Mouse (Mus musculus): ENCODE measurements around the gene Pif1. TPM values are rescaled to one million over a fixed set of nuclear protein-coding genes. Genes with fewer than 3 reads are reported as not detected.

Gene Pif1
- polyA plus RNA-seq, 1 experiment from 2014 or later = 11.8 TPM

- Histone ChIP-seq H3K9me3 (no peaks in the 10 kb centered on the region), H3K4me3 (no peak overlapping the region), H3K27me3 (replicated peaks) (no peaks in the 10 kb centered on the region), H3K9ac (no peak overlapping the region; the same call in 1 of the 2 replicates), H3K4me2 (0 out of 2 replicates have a peak overlapping the region, but pooled peaks have one; percentile 45), H3K4me1 (peaks cover 88% of the 10 kb centered on the region), H3K36me3 (peaks cover 8% of the 10 kb centered on the region), H3K27ac (replicated peaks) (peak overlapping the region; percentile 94)
- WGBS = 72% methylated on average over 4 of the region's 4 CpGs
- no peak for ATAC-seq (ENCODE audit: extremely low read depth, insufficient number of reproducible peaks, low FRiP score, low TSS enrichment)
Observed at GRCm38 (mm10) chr9:65644960-65645359, 58.0 kb downstream of the Pif1 start.

Other genes starting within 250 kb of the Pif1 start
- 5.3 and 5.9 TPM in 2 replicates for gene Pdcd7, start 241.1 kb upstream of the Pif1 start, polyA plus RNA-seq (2015; fragmentation: Nextera tagmentation; extraction: Ambion mirVana)
- 0.34 TPM in 1 of 2 replicates, not detected in the other for gene Ubap1l, start 226.1 kb upstream of the Pif1 start, polyA plus RNA-seq (2015; fragmentation: Nextera tagmentation; extraction: Ambion mirVana)
- gene Kbtbd13, start 195.5 kb upstream of the Pif1 start, polyA plus RNA-seq (2015; fragmentation: Nextera tagmentation; extraction: Ambion mirVana) = 1.7 and 2.3 TPM in 2 replicates
- 5.0 and 5.2 TPM in 2 replicates for gene Rasl12, start 188.7 kb upstream of the Pif1 start, polyA plus RNA-seq (2015; fragmentation: Nextera tagmentation; extraction: Ambion mirVana)
- not detected in 2 replicates for gene Slc51b, start 164.2 kb upstream of the Pif1 start, polyA plus RNA-seq (2015; fragmentation: Nextera tagmentation; extraction: Ambion mirVana)
- gene Mtfmt, start 151.4 kb upstream of the Pif1 start, polyA plus RNA-seq (2015; fragmentation: Nextera tagmentation; extraction: Ambion mirVana) = 11.8 and 15.9 TPM in 2 replicates
- 55.4 and 62.2 TPM in 2 replicates for gene Spg21, start 126.2 kb upstream of the Pif1 start, polyA plus RNA-seq (2015; fragmentation: Nextera tagmentation; extraction: Ambion mirVana)
- gene Ankdd1a, start 67.0 kb upstream of the Pif1 start, polyA plus RNA-seq (2015; fragmentation: Nextera tagmentation; extraction: Ambion mirVana) = not detected in 2 replicates
- gene Plekho2, start 7.1 kb upstream of the Pif1 start, polyA plus RNA-seq (2015; fragmentation: Nextera tagmentation; extraction: Ambion mirVana) = 10.7 and 11.9 TPM in 2 replicates
- gene Rbpms2, start 42.5 kb downstream of the Pif1 start, polyA plus RNA-seq (2015; fragmentation: Nextera tagmentation; extraction: Ambion mirVana) = 106 and 109 TPM in 2 replicates
- 249 and 267 TPM in 2 replicates for gene Oaz2, start 80.8 kb downstream of the Pif1 start, polyA plus RNA-seq (2015; fragmentation: Nextera tagmentation; extraction: Ambion mirVana)
- gene Zfp609, start 240.4 kb downstream of the Pif1 start, polyA plus RNA-seq (2015; fragmentation: Nextera tagmentation; extraction: Ambion mirVana) = 4.9 and 5.9 TPM in 2 replicates

All from heart, embryonic 13.5 days (tissue).